Mouse (Mus musculus) urinary bladder, postnatal 14 days (tissue): Measurements from ENCODE around the gene Vmn1r215.
"Not testable (repeated sequence)": the region's sequence is repeated elsewhere in the genome, so short reads cannot be mapped to it uniquely, and the experiment has no call there.

ENCODE experiments used
- DNase-seq: peaks from one replicate; pipeline ENCODE4 v3.0.0; 2021; ENCODE audit warnings: low spot score

The Vmn1r215 gene

DNA sequence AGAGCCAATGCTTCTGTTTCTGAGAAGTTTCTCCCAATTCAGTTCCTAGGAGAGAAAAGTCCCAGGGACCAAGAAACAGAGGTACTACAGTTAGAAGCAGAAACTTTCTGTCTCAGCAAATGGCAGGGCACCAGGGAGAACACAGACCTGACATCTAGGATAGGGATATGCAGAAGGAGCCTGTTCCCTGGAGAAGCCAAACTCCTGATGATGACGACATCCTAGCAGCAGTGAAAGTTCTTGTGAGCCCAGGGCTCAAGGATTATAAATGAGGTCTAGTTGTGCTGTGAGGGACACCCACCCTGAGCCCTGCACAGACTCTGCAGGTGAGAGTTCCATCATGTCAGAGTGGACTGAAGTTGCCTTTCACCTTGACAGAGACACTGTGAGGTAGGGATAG lies at the start of gene Vmn1r215:
Gene Vmn1r215 (plus strand): TSS at position 301 of the 400 bp plus-strand sequence.
- DNase-seq, result no peak

- DNase-seq, result no peak
Observed at GRCm38 (mm10) chr13:23018158-23018557, 49.7 kb upstream of the Vmn1r215 start.

DNA sequence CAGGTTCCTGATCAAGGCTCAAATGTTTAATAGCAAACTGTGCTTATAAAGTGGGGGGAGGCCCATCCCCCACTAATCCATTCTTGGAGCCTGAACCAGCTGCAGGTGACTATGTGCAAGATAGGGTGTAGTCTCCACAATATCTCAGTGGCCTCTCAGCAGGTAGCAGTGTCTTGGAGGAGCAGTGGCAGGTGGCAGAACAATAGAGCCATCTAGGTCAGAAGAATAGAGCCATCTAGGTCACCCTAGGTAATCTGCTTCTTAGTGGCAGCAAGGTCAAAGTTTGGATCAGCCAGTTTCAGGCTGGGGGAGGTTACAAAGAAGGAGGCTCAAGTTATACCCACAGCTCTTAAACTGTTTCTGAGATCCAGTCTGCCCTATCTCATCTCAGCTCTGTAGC lies 43.0 kb upstream of the Vmn1r215 start:
- DNase-seq, result no peak

- no peak for DNase-seq
Observed at GRCm38 (mm10) chr13:23030118-23030517, 37.7 kb upstream of the Vmn1r215 start, which contains the start of gene Vmn1r214. Gene Vmn1r214, plus strand, starts transcription at chr13:23030418.

DNA sequence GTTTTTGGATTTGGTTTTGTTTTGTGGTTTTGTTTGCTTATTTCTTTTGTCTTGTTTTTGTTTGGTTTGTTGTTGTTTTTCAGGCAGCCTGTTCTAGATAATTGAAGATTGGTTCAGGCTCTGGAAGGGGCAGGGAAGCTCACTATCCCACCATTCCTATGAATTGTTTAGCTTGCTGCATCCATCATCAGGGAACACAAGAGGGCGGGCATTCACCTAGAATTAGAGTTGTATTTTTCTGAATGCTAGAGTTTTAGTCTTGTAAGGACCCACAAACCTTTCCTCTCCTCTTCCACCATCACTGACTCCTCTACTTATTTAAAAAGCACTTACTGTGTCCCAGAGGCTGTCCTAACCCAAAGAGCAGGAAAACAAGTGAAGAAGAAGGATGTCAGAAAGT lies 10.0 kb upstream of the Vmn1r215 start:
- DNase-seq, result no peak

GRCm38 (mm10) chr13:23069312-23069711 lies 1.5 kb downstream of the Vmn1r215 start:
- no peak for DNase-seq

DNA sequence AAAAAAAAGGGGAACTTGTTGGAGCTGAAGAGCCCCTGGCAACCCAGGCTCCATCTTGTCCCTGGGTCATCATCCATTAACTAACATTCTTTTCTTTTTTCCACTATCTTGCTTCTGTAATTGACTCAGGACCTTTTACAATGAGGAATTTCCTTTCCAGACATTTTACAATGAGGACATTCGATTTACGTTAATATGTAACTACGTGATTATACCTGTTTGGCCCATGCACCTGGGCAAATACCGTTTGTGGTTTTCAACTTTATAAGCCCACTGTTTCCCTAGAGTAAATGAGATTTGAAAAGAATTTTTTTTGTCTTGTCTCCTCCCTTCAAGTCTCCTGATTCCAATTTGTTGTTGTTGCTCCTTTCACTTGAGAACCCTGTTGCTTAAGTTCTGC lies 26.6 kb downstream of the Vmn1r215 start:
- DNase-seq, result no peak

DNA sequence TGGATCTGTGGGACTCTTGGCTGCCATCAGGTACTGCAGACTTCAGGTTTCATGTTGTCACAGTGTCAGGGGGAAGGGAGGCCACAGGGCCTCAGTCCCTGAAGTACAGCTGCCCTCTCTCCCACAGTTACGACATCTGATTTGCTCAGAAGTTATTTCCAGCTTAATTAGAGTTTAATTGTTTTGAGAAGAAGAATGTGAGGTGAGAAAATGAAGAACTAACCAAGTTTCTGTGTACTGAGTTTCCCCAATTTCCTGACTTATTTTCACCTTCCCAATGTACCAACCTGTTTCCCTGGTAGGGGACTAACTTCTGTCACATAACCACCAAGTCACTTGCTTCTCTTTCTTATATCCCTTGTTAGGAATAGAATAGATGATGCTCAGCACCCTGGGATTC lies 50.3 kb downstream of the Vmn1r215 start, which contains the start of gene Vmn1r217:
Gene Vmn1r217 (minus strand): TSS at position 101 of the 400 bp plus-strand sequence.
- not testable (repeated sequence) for DNase-seq

GRCm38 (mm10) chr13:23120611-23121010 lies 52.8 kb downstream of the Vmn1r215 start:
- no peak for DNase-seq
